Mouse (Mus musculus) intestine, embryonic 16.5 days (tissue): ENCODE results near the gene Tma7. TPM values are rescaled to one million over a fixed set of nuclear protein-coding genes. Genes with fewer than 3 reads are reported as not detected.

Experiments
- ATAC-seq: fragments of 200-750 bp; cut with Nextera tagmentation; 2 replicates; pipeline ENCODE4 v1.8.0; 2017; ENCODE audit warnings: moderate TSS enrichment, moderate library complexity
- H3K27ac ChIP-seq: fragments of 300-500 bp; sonication (generic); 2 replicates; pipeline ENCODE4 v1.5.1; 2014; ENCODE audit warnings: mild to moderate bottlenecking, low read length
- H3K27me3 ChIP-seq: fragments of 300-500 bp; sonication (generic); replicated peaks from 2 replicates; pipeline ENCODE4 v1.6.1; 2014; ENCODE audit warnings: low read length, control low read depth, mixed read lengths; ENCODE audit not compliant: control insufficient read depth, insufficient read depth
- H3K36me3 ChIP-seq: fragments of 300-500 bp; sonication (generic); 2 replicates; pipeline ENCODE4 v1.6.1; 2014; ENCODE audit warnings: low read length, control low read depth; ENCODE audit not compliant: control insufficient read depth, insufficient read depth
- H3K4me1 ChIP-seq: fragments of 300-500 bp; sonication (generic); 2 replicates; pipeline ENCODE4 v1.6.1; 2014; ENCODE audit warnings: low read length, control low read depth, mixed read lengths; ENCODE audit not compliant: control insufficient read depth, insufficient read depth
- H3K4me2 ChIP-seq: fragments of 300-500 bp; sonication (generic); 2 replicates; pipeline ENCODE4 v1.6.1; 2014; ENCODE audit warnings: low read depth, low read length, control low read depth
- H3K4me3 ChIP-seq: fragments of 300-500 bp; sonication (generic); 2 replicates; pipeline ENCODE4 v1.5.1; 2014; ENCODE audit warnings: mild to moderate bottlenecking, low read length
- H3K9ac ChIP-seq: fragments of 300-500 bp; sonication (generic); 2 replicates; pipeline ENCODE4 v1.6.1; 2014; ENCODE audit warnings: low read depth, low read length
- H3K9me3 ChIP-seq: fragments of 300-500 bp; sonication (generic); 2 replicates; pipeline ENCODE4 v1.6.1; 2016; ENCODE audit warnings: low read length, control low read depth; ENCODE audit not compliant: control insufficient read depth
- WGBS: fragments of 180-500 bp; shearing (Covaris S2); extraction: QIAGEN DNeasy Blood & Tissue Kit; methylation state at CpG from one replicate; pipeline ENCODE4 v1.1.7; 2014; 5-methylcytosine and 5-hydroxymethylcytosine counted together
- polyA plus RNA-seq: library from polyadenylated mRNA; unstranded; fragments of >200 nt; fragmentation: Nextera tagmentation; extraction: Ambion mirVana; gene quantifications from 2 replicates; pipeline ENCODE4 v1.2.1, GENCODE M21; 2015

Gene Tma7
- polyA plus RNA-seq, 1 experiment from 2014 or later: 612 TPM

- H3K27me3 ChIP-seq: no peaks in the 10 kb centered on the region
- peaks cover 16% of the 10 kb centered on the region for H3K4me1 ChIP-seq
- no peaks in the 10 kb centered on the region for H3K9me3 ChIP-seq
- peak overlapping the region; percentile 84 for H3K27ac ChIP-seq
- WGBS: 4% methylated on average over 7 of the region's 7 CpGs
- peak overlapping the region; percentile 68 for H3K9ac ChIP-seq
- H3K4me3 ChIP-seq: peak overlapping the region; percentile 39
- H3K36me3 ChIP-seq: 0 out of 2 replicates have a peak, but pooled peaks cover 6% of the 10 kb centered on the region
- peak; percentile 81 for ATAC-seq
- peak overlapping the region; percentile 57 for H3K4me2 ChIP-seq
Measured at GRCm38 (mm10) chr9:109054712-109055111, 27.7 kb downstream of the Tma7 start.

- WGBS: 73% methylated on average over 6 of the region's 6 CpGs
- no peak for ATAC-seq
- Histone ChIP-seq H3K27ac (no peak overlapping the region), H3K36me3 (0 out of 2 replicates have a peak, but pooled peaks cover 6% of the 10 kb centered on the region), H3K4me3 (no peak overlapping the region), H3K4me2 (no peak overlapping the region), H3K9ac (no peak overlapping the region), H3K27me3 (no peaks in the 10 kb centered on the region), H3K9me3 (no peaks in the 10 kb centered on the region), H3K4me1 (peaks cover 15% of the 10 kb centered on the region)
Measured at GRCm38 (mm10) chr9:109053851-109054250, 28.5 kb downstream of the Tma7 start.

DNA sequence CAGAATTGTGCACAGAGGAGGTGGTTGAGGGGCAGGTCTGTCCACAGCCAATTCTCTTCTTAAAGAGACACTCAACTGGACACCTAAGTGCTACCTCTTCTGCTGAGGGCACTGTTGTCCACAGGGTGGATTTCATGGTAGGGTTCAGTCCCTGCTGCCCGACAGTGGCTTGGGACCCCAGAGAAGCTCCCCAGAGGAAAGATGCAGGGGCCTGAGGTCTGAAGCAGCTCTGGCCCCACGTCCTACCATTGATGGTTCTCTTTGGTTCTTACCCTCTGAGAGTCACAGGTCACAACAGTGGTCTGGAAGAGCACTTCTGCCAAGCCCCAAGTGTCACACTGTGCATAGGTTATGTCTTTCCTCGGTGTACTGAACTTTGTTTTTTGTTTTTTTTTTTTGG, 29.0 kb downstream of the Tma7 start:
- H3K9ac ChIP-seq: no peak overlapping the region
- no peak overlapping the region for H3K4me2 ChIP-seq
- H3K4me1 ChIP-seq: peaks cover 11% of the 10 kb centered on the region
- WGBS: 81% methylated on average over 3 of the region's 3 CpGs
- H3K9me3 ChIP-seq: no peaks in the 10 kb centered on the region
- no peaks in the 10 kb centered on the region for H3K27me3 ChIP-seq
- 0 out of 2 replicates have a peak, but pooled peaks cover 6% of the 10 kb centered on the region for H3K36me3 ChIP-seq
- no peak overlapping the region for H3K27ac ChIP-seq
- H3K4me3 ChIP-seq: no peak overlapping the region
- ATAC-seq: no peak

- H3K4me2 ChIP-seq: no peak overlapping the region
- H3K4me3 ChIP-seq: no peak overlapping the region
- H3K27ac ChIP-seq: no peak overlapping the region
- H3K9ac ChIP-seq: no peak overlapping the region
- H3K9me3 ChIP-seq: no peaks in the 10 kb centered on the region
- ATAC-seq: no peak
- WGBS: 90% methylated on average over 9 of the region's 9 CpGs
- 0 out of 2 replicates have a peak, but pooled peaks cover 6% of the 10 kb centered on the region for H3K36me3 ChIP-seq
- peaks cover 10% of the 10 kb centered on the region for H3K4me1 ChIP-seq
- H3K27me3 ChIP-seq: no peaks in the 10 kb centered on the region
Measured at GRCm38 (mm10) chr9:109052490-109053260, 29.7 kb downstream of the Tma7 start.

- H3K9ac ChIP-seq: no peak overlapping the region
- no peak overlapping the region for H3K27ac ChIP-seq
- H3K9me3 ChIP-seq: no peaks in the 10 kb centered on the region
- no peaks in the 10 kb centered on the region for H3K27me3 ChIP-seq
- peaks cover 10% of the 10 kb centered on the region for H3K4me1 ChIP-seq
- 90% methylated on average over 10 of the region's 10 CpGs for WGBS
- ATAC-seq: no peak
- no peak overlapping the region for H3K4me3 ChIP-seq
- H3K4me2 ChIP-seq: no peak overlapping the region
- H3K36me3 ChIP-seq: 0 out of 2 replicates have a peak, but pooled peaks cover 6% of the 10 kb centered on the region
Measured at GRCm38 (mm10) chr9:109051651-109052489, 30.5 kb downstream of the Tma7 start.

GRCm38 (mm10) chr9:109051011-109051501, 31.3 kb downstream of the Tma7 start:
- H3K27ac ChIP-seq: no peak overlapping the region
- no peak overlapping the region for H3K9ac ChIP-seq
- H3K27me3 ChIP-seq: no peaks in the 10 kb centered on the region
- no peak for ATAC-seq
- no peaks in the 10 kb centered on the region for H3K9me3 ChIP-seq
- 0 out of 2 replicates have a peak, but pooled peaks cover 4% of the 10 kb centered on the region for H3K36me3 ChIP-seq
- H3K4me3 ChIP-seq: no peak overlapping the region
- peaks cover 10% of the 10 kb centered on the region for H3K4me1 ChIP-seq
- H3K4me2 ChIP-seq: no peak overlapping the region
- WGBS: 89% methylated on average over 13 of the region's 13 CpGs

GRCm38 (mm10) chr9:109050674-109050997, 31.8 kb downstream of the Tma7 start:
- WGBS: 74% methylated on average over 3 of the region's 3 CpGs
- Histone ChIP-seq H3K9me3 (no peaks in the 10 kb centered on the region), H3K27ac (no peak overlapping the region), H3K27me3 (no peaks in the 10 kb centered on the region), H3K36me3 (0 out of 2 replicates have a peak, but pooled peaks cover 3% of the 10 kb centered on the region), H3K9ac (no peak overlapping the region), H3K4me2 (no peak overlapping the region), H3K4me1 (peaks cover 10% of the 10 kb centered on the region), H3K4me3 (no peak overlapping the region)
- no peak for ATAC-seq

DNA sequence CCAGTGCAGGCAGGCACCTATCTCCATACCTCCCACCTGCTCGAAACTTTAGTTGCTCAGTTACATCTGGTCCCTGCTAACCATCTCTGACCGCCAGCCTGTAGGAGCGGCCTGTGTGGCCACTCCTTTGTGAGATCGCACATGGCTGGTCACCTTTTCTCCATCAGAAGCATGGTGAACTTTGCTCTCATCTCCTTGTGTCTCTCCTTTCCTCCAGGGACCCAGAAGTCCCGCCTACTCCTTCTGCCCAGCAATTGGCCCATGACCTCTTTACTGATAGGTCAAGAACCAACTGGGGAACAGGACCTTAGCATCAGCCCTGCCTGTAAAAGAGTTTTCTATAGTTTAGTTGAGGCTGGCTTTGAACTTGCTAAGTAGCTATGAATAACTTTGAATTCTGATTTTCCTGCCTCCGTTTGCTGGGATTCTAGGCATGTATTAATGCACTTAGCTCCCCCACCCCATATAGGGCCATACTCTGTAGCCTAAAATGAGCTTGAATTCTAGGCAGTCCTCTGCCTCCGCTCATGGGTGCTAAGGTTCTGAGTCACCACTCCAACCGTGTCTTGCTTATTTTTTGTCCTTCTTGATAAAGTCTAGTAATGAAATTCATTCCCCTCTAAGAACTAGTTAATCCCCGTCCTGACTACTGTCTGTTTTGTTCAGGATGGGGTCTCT, 32.3 kb downstream of the Tma7 start:
- H3K27ac ChIP-seq: no peak overlapping the region
- no peaks in the 10 kb centered on the region for H3K27me3 ChIP-seq
- WGBS: 79% methylated on average over 9 of the region's 9 CpGs
- no peak overlapping the region for H3K4me3 ChIP-seq
- no peak overlapping the region for H3K9ac ChIP-seq
- ATAC-seq: 0 out of 2 replicates have a peak, but pooled peaks have one; percentile 21
- no peak overlapping the region for H3K4me2 ChIP-seq
- peaks cover 7% of the 10 kb centered on the region for H3K4me1 ChIP-seq
- H3K9me3 ChIP-seq: no peaks in the 10 kb centered on the region
- H3K36me3 ChIP-seq: 0 out of 2 replicates have a peak, but pooled peaks cover 3% of the 10 kb centered on the region

DNA sequence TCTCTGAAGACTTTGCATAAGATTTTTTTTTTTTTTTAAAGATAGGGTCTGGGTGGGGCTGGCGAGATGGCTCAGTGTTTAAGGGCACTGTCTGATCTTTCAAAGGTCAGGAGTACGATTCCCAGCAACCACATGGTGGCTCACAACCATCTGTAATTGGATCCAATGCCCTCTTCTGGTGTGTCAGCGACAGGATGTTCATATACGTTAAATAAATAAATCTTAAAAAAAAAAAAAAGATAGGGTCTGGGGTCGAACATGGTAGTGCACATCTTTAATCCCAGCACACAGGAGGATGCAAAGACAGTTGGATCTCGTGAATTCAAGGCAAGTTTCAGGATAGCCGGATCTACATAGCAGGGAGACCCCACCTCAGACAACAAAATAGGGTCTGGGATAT, 33.1 kb downstream of the Tma7 start:
- no peaks in the 10 kb centered on the region for H3K9me3 ChIP-seq
- H3K4me3 ChIP-seq: no peak overlapping the region
- no peak overlapping the region for H3K4me2 ChIP-seq
- H3K9ac ChIP-seq: no peak overlapping the region
- no peaks in the 10 kb centered on the region for H3K27me3 ChIP-seq
- H3K4me1 ChIP-seq: peaks cover 1% of the 10 kb centered on the region
- no peak overlapping the region for H3K27ac ChIP-seq
- 0 out of 2 replicates have a peak, but pooled peaks cover 3% of the 10 kb centered on the region for H3K36me3 ChIP-seq
- WGBS: 72% methylated on average over 7 of the region's 7 CpGs
- ATAC-seq: no peak
